Mouse (Mus musculus) ES-E14 (cell line): ENCODE results near the gene Ropn1l.

ENCODE experiments used
- CHD2 ChIP-seq: IDR thresholded peaks from 2 replicates; pipeline ENCODE4 v1.6.1; 2014; ENCODE audit warnings: mild to moderate bottlenecking, low read depth, low read length, inconsistent platforms
- HCFC1 ChIP-seq: IDR thresholded peaks from 2 replicates; pipeline ENCODE4 v1.6.1; 2012; ENCODE audit warnings: low read length, inconsistent platforms, borderline replicate concordance; ENCODE audit not compliant: insufficient read depth
- MAFK ChIP-seq: IDR thresholded peaks from 2 replicates; pipeline ENCODE4 v1.6.1; 2014; ENCODE audit warnings: mild to moderate bottlenecking, low read depth, low read length, inconsistent platforms; ENCODE audit not compliant: insufficient read depth

GRCm38 (mm10) chr15:31395986-31396385 lies 57.6 kb downstream of the Ropn1l start:
- TF ChIP-seq MAFK (no peak), HCFC1 (no peak), CHD2 (no peak)
